Mouse (Mus musculus) spleen, postnatal 10 days (tissue): ENCODE results near the gene Camk1d.
A peak's percentile ranks its signal among the peaks of the same experiment; 100 is the strongest.
"Not testable (repeated sequence)": the region's sequence is repeated elsewhere in the genome, so short reads cannot be mapped to it uniquely, and the experiment has no call there.

Experiments
- DNase-seq, 2 experiments: peaks; one replicate each; pipeline ENCODE4 v3.0.0; 2021 to 2022; ENCODE audit warnings: low spot score in 2 of 2

The Camk1d gene

DNA sequence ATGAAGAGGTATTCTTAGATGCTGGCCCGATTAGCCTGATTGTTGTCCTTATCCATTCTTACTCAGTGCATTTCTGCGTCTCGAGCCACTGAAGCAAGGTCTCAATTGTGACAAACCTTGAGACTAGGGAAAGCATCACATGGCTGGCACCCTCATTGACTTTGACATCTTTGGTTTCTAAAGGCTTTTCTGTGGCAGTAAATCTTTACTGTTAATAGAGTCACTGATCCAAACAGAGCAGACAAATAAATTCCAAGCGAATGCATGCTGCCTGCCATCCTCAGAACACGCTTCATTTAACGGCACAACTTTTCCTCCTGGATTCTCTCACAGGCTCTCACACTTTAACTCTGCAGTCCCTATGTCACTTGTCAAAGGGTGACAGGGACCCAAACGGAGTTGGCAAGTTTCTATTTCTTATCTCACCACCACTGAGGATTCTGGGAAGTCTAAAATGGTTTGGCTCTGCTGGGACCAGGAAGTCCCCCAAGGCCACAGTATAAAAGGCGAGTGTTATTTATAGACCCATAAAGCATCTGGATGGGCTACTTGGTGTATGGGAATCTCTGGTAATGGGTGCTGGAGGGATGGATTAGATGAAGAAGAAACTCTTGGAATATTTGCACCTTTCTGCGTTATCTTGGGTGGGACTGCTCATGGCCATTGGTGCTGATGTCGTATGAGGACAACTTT, 141.9 kb downstream of the Camk1d start:
- DNase-seq, result no peak

- no peak for DNase-seq
These were observed 147.7 kb downstream of the Camk1d start for GRCm38 (mm10) chr2:5566611-5567010.

DNA sequence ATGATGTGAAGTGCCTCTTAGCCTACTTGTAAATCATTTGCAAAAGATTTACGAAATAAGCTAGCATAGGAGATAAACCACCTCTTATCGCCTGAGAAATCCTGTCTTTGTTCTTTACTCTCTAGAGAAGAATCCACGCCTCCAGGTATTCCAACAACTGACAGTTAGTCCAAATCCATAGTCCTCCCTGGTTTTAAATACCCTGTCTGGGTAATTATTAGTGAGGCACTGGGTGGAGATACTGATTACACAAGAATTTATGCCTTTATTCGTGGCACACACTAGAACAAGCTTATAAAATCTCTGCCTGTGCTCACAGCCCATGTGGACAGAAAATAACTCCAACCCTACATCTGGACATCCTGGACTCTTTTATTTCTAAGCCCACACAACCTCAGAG, 150.6 kb downstream of the Camk1d start:
- DNase-seq, result no peak

GRCm38 (mm10) chr2:5561446-5561845, 152.9 kb downstream of the Camk1d start:
- no peak for DNase-seq

GRCm38 (mm10) chr2:5553264-5553663, 161.1 kb downstream of the Camk1d start:
- DNase-seq, result no peak

DNA sequence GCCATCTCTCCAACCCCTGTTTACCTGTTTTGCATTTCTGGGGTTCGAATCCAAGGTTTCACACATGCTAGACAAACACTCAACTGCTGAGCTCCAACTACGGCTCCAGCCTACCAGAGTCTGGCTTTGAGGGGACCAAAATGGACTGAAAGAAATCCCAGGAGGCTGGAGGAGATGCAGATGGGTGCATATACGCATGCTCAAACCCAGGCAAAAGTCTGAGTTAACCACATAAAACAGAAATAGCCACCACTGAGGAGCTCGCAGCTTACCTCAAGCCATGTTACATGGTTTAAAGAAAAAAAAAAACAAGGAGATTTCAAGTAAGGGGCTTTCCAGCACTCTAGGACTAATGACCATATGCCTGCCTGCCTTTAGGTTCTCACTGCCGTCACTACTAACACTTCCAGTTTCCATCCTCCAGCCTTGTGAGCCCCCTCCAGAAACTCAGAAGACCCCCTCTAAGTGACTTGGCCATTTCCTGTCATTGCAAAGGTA, 162.5 kb downstream of the Camk1d start:
- DNase-seq, result peak in 1 of 2 experiments; percentile 13

DNA sequence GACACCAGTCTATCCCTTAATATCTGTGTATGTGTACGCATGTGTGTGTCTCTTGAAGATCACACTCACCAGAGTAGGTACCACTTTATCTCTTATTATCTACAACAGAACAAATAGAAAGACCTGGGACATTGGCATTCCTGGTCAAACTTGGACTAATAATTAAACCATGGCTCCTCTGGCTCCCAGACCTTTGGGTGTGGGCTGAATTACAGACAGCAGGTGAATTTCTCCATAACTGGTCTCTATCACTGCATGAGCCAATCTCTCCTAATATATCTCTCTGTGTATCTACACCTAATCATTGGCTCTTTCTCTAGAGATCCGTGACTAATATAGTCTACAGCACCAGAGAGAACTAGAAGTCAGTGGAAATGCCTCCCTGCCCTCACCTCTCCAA, 165.0 kb downstream of the Camk1d start:
- no peak for DNase-seq

- no peak for DNase-seq
These were observed 165.4 kb downstream of the Camk1d start for GRCm38 (mm10) chr2:5548872-5549271.

DNA sequence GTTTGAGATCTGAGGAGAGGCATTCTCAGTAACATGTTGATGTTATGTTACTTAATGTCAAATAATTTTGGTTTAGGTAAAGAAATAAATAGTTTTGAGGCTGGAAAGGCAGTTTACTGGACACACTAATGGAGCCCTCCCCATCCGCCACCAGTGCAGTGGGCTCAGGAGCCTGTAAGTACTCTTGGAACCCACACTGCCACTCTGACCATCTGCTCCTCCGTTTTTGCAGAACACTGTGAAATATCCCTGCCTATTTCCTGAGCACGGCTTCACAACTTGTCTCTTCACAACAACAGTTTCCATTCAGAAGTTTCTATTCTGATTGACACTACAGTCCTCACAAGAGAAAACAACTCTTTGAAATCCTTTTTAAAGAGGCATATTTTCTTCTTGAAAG, 173.4 kb downstream of the Camk1d start:
- DNase-seq, result no peak

GRCm38 (mm10) chr2:5539894-5540293, 174.4 kb downstream of the Camk1d start:
- DNase-seq, result not testable (repeated sequence)

DNA sequence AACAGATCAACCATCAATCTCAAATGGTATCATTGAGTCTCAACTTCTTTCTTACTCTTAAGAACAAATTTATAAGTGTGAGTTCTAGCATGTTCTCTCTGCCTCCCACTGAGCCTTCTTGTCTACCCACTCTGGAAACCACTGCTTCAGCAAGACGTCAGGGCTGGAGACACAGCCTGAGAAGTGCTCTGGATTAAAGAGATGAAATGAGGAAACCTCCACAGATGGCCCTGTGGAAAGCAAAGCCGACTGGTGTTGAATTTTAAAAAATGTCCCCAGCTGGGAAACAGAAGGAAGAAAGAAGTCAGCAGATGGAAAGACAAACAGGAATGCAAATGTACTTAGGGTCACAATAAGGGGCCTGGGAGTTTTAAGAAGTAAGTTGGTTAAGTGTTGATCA, 180.4 kb downstream of the Camk1d start:
- DNase-seq, result no peak

GRCm38 (mm10) chr2:5529992-5530391, 184.3 kb downstream of the Camk1d start:
- DNase-seq, result no peak

GRCm38 (mm10) chr2:5519221-5519669, 195.1 kb downstream of the Camk1d start:
- DNase-seq, result no peak

- DNase-seq, result no peak
These were observed 199.2 kb downstream of the Camk1d start for GRCm38 (mm10) chr2:5515106-5515505.

DNA sequence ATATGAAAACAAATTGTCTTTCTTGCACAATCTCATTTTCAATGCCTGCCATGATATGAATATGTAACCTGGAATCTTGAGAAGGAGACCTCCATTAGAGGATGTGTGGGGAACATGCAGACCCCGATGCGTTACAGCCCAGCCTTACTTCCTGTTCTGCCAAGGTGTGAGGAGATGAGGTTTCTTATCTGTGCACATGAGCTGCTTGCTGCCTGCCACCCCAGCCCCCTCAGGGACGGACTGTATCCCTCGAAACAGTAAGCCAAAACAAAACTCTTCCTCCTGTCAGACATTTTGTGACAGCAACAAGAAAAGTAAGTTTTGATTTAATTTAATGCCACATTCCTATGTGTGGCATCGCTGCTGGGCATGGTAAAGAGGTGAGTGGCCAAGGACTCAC, 200.2 kb downstream of the Camk1d start:
- no peak for DNase-seq

DNA sequence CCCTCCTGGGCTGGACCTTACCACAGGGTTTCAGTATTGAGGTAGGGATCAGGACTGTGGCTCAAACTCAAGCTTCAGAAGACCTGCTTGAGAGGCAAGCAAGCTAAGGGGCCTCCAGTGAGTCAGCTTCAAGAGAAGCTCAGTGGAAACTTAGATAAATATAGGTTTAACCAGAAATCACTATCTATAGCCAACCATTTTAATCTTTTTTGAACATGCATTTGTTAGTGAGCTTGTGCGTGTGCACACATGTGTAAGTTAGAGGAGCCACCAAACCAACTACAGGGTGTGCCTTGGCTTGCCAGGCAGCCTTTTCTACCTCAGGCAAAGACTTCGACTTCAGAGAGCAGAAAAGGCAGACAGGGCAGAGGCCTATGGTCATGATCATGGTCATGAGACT, 200.7 kb downstream of the Camk1d start:
- DNase-seq, result no peak

DNA sequence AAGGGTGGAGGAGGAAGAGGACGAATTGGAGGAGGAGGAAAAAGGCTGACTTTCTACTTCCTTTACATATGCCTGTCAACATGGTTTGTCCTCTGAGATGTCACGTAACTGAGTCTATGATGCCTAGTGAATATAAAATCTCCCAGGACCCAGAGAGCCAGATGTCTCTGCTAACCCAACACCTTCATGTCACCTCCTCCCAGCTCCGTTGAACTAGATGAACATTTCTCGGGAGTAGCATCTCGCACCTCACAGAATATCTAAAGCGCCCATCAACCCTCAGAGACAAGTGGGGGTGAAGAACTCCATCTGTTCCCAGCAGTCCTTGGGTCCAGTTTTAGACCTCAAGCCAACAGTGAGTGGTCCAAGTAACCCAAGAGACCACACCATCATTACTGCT, 204.3 kb downstream of the Camk1d start:
- no peak for DNase-seq

DNA sequence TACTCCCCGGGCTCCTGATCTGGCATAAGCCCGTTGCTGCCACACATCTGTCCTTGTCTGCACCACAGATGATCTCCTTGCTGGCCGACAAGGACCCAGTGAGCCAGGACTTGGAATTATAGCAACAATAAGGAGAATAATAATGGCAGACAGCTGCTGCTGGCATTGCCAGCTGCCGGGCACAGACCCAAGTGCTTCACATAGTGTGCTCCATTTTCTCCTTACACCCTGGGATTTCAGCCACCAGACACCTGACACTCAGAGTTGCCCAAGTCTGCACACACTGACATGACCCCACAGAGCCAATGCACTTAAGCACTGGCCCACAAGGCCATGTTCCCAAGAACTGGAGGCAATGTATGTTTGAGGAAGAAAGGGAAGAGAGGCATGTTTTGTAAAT, 214.7 kb downstream of the Camk1d start:
- DNase-seq, result no peak

- no peak for DNase-seq
These were observed 224.4 kb downstream of the Camk1d start for GRCm38 (mm10) chr2:5489916-5490315.

DNA sequence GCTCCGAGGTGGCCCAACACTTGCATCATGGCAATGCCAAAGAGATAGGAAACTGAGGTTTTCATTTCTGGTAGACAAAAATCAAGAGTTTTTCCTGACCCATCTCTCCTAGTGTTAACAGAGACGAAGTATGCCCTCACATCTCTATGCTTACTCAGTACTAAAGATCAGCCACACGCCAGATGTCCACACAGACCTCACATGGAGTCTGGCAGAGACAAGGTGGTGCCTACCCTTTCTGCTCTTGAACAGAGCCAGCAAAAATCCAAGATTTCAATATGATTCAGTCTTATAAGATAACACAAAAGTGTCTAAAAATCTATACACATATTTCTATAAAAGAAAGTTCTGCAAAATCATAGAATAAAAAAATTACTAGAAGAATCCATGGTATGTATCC, 227.0 kb downstream of the Camk1d start:
- no peak for DNase-seq

GRCm38 (mm10) chr2:5486663-5487062, 227.7 kb downstream of the Camk1d start:
- DNase-seq, result no peak

GRCm38 (mm10) chr2:5485786-5486185, 228.5 kb downstream of the Camk1d start:
- DNase-seq, result no peak

GRCm38 (mm10) chr2:5479886-5480285, 234.4 kb downstream of the Camk1d start:
- no peak for DNase-seq

GRCm38 (mm10) chr2:5478709-5479108, 235.6 kb downstream of the Camk1d start:
- DNase-seq, result no peak
